Mouse (Mus musculus) MEL (cell line): ENCODE results near the gene Aifm3.

Experiments
- BHLHE40 ChIP-seq: IDR thresholded peaks from 2 replicates; pipeline ENCODE4 v1.6.1; 2012; ENCODE audit warnings: low read depth, mild to moderate bottlenecking, inconsistent platforms, low read length, improper control_type of control experiment, borderline replicate concordance
- TCF12 ChIP-seq: IDR thresholded peaks from 2 replicates; pipeline ENCODE4 v1.6.1; 2014; ENCODE audit warnings: low read depth, mild to moderate bottlenecking, inconsistent platforms, low read length, improper control_type of control experiment, moderate library complexity
- ZMIZ1 ChIP-seq: IDR thresholded peaks from 2 replicates; pipeline ENCODE4 v1.6.1; 2012; ENCODE audit warnings: low read depth, mild to moderate bottlenecking, inconsistent platforms, low read length, improper control_type of control experiment, moderate library complexity

- TF ChIP-seq TCF12 (no peak), BHLHE40 (no peak), ZMIZ1 (no peak)
Observed at GRCm38 (mm10) chr16:17524156-17524555, 34.7 kb downstream of the Aifm3 start.
